Mouse (Mus musculus) intestine, embryonic 16.5 days (tissue): ENCODE results near the gene Ddit4. TPM values are rescaled to one million over a fixed set of nuclear protein-coding genes. Genes with fewer than 3 reads are reported as not detected.

Source experiments
- ATAC-seq: fragments of 200-750 bp; cut with Nextera tagmentation; 2 replicates; pipeline ENCODE4 v1.8.0; 2017; ENCODE audit warnings: moderate TSS enrichment, moderate library complexity
- H3K27ac ChIP-seq: fragments of 300-500 bp; sonication (generic); 2 replicates; pipeline ENCODE4 v1.5.1; 2014; ENCODE audit warnings: mild to moderate bottlenecking, low read length
- H3K27me3 ChIP-seq: fragments of 300-500 bp; sonication (generic); replicated peaks from 2 replicates; pipeline ENCODE4 v1.6.1; 2014; ENCODE audit warnings: low read length, control low read depth, mixed read lengths; ENCODE audit not compliant: control insufficient read depth, insufficient read depth
- H3K36me3 ChIP-seq: fragments of 300-500 bp; sonication (generic); 2 replicates; pipeline ENCODE4 v1.6.1; 2014; ENCODE audit warnings: low read length, control low read depth; ENCODE audit not compliant: control insufficient read depth, insufficient read depth
- H3K4me1 ChIP-seq: fragments of 300-500 bp; sonication (generic); 2 replicates; pipeline ENCODE4 v1.6.1; 2014; ENCODE audit warnings: low read length, control low read depth, mixed read lengths; ENCODE audit not compliant: control insufficient read depth, insufficient read depth
- H3K4me2 ChIP-seq: fragments of 300-500 bp; sonication (generic); 2 replicates; pipeline ENCODE4 v1.6.1; 2014; ENCODE audit warnings: low read depth, low read length, control low read depth
- H3K4me3 ChIP-seq: fragments of 300-500 bp; sonication (generic); 2 replicates; pipeline ENCODE4 v1.5.1; 2014; ENCODE audit warnings: mild to moderate bottlenecking, low read length
- H3K9ac ChIP-seq: fragments of 300-500 bp; sonication (generic); 2 replicates; pipeline ENCODE4 v1.6.1; 2014; ENCODE audit warnings: low read depth, low read length
- H3K9me3 ChIP-seq: fragments of 300-500 bp; sonication (generic); 2 replicates; pipeline ENCODE4 v1.6.1; 2016; ENCODE audit warnings: low read length, control low read depth; ENCODE audit not compliant: control insufficient read depth
- WGBS: fragments of 180-500 bp; shearing (Covaris S2); extraction: QIAGEN DNeasy Blood & Tissue Kit; methylation state at CpG from one replicate; pipeline ENCODE4 v1.1.7; 2014; 5-methylcytosine and 5-hydroxymethylcytosine counted together
- polyA plus RNA-seq: library from polyadenylated mRNA; unstranded; fragments of >200 nt; fragmentation: Nextera tagmentation; extraction: Ambion mirVana; gene quantifications from 2 replicates; pipeline ENCODE4 v1.2.1, GENCODE M21; 2015

Gene Ddit4
- polyA plus RNA-seq, 1 experiment from 2014 or later = 33.1 TPM

DNA sequence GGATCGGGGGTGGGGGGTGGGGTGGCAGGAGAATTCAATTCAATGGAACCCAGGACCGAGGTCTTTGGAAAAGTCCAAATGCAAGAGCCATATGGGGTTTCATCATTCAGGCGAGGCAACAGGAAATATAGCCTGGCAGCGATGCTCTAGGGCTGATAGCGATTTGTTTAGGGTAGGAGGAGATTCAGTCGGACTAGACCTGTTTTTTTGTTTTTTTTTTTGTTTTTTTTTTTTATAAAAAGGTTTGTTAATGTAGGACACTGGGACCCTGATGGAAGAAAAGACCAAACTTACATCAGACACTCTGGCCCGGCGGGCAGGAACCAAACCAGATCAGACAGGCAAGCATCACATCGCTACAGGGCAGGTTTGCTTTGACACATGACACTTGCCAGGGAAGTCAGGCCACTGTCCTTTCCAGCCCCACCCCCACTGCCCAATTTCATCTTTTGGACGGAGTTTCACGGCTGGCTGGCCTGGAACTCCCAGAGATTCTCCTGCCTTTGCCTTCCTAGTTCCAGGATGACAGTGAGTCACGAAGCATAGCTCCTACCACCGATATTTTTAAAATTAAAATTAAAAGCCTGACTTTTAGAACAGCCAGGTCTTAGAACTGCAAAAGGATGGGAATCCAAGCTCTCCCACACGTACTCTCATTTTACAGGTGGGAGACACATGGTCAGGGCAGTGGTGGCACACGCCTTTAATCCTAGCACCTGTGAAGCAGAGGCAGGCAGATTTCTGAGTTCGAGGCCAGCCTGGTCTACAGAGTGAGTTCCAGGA, 1.3 kb upstream of the Ddit4 start:
- H3K9me3 ChIP-seq = no peaks in the 10 kb centered on the region
- H3K36me3 ChIP-seq = no peaks in the 10 kb centered on the region
- H3K27ac ChIP-seq = peak overlapping the region; percentile 69; the same call in 1 of the 2 replicates
- ATAC-seq = no peak
- peak overlapping the region; percentile 73 for H3K9ac ChIP-seq
- H3K4me1 ChIP-seq = peaks cover 42% of the 10 kb centered on the region
- no peaks in the 10 kb centered on the region for H3K27me3 ChIP-seq
- WGBS = 36% methylated on average over 16 of the region's 16 CpGs
- peak overlapping the region; percentile 88 for H3K4me2 ChIP-seq
- peak overlapping the region; percentile 95 for H3K4me3 ChIP-seq

DNA sequence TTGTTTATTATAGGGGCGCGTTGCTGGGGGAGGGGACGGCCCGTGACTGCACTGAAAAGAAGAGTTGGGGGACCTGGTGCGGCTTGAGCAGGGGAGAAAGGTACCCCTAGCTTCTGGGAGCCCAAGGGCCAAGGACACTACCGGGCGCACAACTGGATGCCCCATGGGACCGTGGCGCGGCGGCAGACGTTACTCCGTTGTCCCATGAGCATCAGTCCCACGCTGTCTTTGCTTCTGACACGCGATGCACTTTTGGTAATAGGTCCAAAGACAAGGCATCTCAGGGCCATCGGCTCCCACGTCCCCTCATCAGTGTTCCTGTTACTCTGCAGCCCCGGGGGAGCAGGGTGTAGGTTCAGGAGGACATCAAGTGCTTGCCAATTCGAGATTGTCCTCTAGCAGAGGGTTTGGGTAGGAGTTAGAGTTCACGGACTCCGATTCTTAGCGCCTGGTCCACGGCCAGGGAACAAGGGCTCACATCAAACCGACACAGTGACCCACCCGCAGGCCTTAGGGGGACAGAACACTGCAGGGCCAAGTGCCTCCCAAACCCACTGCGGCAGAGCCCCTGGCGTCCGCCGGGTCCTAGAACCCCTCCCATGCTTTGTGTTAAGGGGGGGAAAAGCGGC, 632 bp upstream of the Ddit4 start:
- Histone ChIP-seq H3K4me1 (peaks cover 38% of the 10 kb centered on the region), H3K4me3 (peak overlapping the region; percentile 95), H3K9ac (peak overlapping the region; percentile 73), H3K27me3 (no peaks in the 10 kb centered on the region), H3K4me2 (peak overlapping the region; percentile 88), H3K36me3 (no peaks in the 10 kb centered on the region), H3K27ac (peak overlapping the region; percentile 69), H3K9me3 (no peaks in the 10 kb centered on the region)
- WGBS = 0% methylated on average over 31 of the region's 31 CpGs
- ATAC-seq = peak; percentile 42

DNA sequence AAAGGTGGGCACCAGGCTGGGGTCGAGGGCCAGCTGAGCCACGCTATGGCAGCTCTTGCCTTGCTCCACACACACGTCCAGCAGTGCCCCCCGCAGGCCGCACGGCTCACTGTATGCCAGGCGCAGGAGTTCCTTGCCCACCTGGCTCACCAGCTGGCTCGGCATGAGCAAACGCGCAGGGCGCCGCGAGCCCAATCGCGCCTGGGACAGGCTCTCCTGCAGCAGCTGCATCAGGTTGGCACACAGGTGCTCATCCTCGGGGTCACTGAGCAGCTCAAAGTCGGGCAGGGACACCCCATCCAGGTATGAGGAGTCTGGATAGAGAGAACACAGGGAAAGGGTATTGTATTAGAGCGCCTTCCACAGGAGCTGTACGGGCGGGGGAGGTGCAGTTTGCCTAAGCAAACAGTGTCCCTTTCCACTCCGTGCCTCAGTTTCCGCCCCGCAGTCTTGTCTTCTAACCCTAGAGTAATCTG, 880 bp downstream of the Ddit4 start:
- H3K27ac ChIP-seq = peak overlapping the region; percentile 94
- peak overlapping the region; percentile 85 for H3K4me2 ChIP-seq
- peak overlapping the region; percentile 95 for H3K4me3 ChIP-seq
- peak; percentile 33 for ATAC-seq
- H3K36me3 ChIP-seq = no peaks in the 10 kb centered on the region
- WGBS = under 1% methylated on average over 23 of the region's 23 CpGs
- peaks cover 35% of the 10 kb centered on the region for H3K4me1 ChIP-seq
- no peaks in the 10 kb centered on the region for H3K27me3 ChIP-seq
- H3K9ac ChIP-seq = peak overlapping the region; percentile 98
- H3K9me3 ChIP-seq = no peaks in the 10 kb centered on the region

DNA sequence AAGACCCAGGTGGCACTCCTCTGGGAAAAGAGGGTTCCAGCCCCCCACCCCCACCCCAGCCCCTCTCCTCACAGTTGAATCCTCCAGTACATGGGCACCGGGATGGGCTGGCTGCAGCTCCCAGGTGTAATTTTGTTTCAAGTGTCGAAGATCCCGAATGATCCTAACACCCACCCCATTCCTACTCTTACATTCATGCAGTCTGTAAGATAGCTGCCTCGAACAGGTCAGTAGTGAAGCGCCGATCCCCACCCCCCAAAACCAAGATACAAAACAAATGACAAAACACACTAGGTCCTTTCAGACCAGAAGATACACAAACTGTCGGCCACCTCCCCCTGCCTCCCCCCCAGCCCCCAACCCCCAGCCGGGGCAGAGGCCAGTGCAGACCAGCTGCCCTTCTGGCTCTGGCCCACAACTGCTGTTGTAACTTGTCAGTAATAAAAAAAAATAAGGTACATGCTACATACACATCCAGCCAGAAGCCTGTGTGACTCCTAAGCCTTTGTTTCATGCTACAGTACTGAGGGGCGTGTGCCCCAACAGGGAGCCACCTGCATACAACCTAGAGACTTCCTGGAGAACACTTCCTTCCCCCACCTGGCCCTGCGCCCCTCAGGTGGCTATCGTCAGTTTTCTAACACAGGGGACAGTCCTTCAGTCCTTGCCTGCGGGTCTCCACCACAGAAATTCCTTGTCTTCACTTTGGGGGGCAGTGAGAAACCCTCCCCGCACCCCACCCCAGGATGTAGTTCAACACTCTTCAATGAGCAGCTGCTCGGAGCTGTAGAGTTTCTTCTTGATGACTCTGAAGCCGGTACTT, 1.6 kb downstream of the Ddit4 start:
- Histone ChIP-seq H3K4me3 (peak overlapping the region; percentile 95), H3K4me1 (peaks cover 35% of the 10 kb centered on the region), H3K4me2 (peak overlapping the region; percentile 85), H3K9me3 (no peaks in the 10 kb centered on the region), H3K9ac (peak overlapping the region; percentile 98), H3K27me3 (no peaks in the 10 kb centered on the region), H3K27ac (peak overlapping the region; percentile 94), H3K36me3 (no peaks in the 10 kb centered on the region)
- no peak for ATAC-seq
- 33% methylated on average over 15 of the region's 15 CpGs for WGBS

DNA sequence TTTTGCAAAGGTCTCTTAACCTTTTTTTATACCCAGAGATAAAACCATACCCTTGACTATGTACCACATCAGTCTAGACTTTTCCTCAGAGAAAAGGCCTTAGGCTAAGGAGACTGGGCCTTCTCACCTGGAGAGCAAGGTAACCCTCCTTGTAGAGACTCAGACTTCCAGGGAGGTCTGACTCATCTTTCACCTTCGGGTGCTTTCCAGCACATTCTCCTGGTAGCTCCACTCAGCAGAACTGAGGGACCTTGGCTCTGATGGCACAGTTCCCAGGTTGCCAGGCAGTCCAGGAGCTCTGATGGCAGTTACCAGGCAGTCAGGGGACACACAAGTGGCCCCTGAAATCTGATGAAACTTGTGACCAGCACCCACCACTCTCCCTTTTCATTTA, 2.4 kb downstream of the Ddit4 start:
- WGBS = 41% methylated on average over 1 of the region's 1 CpGs

DNA sequence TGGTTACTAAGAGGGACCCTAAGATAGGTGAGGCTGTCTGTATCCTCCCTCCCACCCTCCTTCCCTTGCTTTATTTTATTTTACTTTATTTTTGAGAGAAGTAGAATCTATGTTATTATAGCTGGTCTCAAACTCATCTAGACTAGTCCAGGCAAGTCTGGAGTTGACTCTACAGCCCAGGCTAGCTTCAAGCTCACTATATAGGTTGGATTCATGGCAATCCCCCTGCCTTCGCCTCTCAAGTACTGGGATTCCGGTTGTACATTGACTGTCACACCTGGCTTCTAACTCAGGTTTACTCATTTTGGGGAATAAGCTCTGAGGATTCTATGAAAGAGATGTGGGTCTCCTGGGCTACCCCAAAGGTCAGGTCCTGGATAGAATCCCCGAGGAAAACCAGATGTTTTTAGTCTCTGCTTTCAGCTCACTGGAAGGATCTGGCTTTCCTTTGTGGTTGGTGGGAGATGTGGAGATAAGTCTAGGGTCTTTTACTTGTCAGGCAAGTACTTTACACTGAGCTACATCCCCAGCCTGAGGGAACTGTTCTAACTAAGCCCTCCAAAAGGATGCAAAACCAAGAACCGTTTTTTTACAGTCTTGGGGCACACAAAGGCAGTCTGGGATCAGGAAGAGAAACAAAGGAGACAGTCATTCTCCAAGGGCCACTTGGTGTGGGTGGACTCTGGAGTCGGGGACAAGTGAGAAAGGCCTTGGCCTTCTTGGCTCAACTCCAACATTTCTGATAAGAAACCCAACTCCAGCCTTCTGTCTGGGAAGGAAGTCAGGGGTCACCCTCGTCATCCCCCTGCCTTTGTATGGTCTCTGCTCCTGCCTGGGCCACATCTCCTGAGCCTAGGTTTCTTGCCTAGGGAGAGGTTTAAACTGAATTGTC, 3.0 kb downstream of the Ddit4 start:
- H3K9me3 ChIP-seq = no peaks in the 10 kb centered on the region
- H3K27me3 ChIP-seq = no peaks in the 10 kb centered on the region
- peak; percentile 18 for ATAC-seq
- H3K4me2 ChIP-seq = peak overlapping the region; percentile 6; the same call in 1 of the 2 replicates
- H3K27ac ChIP-seq = peak overlapping the region; percentile 94
- peaks cover 35% of the 10 kb centered on the region for H3K4me1 ChIP-seq
- WGBS = 47% methylated on average over 6 of the region's 6 CpGs
- H3K9ac ChIP-seq = peak overlapping the region; percentile 98; the same call in 1 of the 2 replicates
- H3K36me3 ChIP-seq = no peaks in the 10 kb centered on the region
- H3K4me3 ChIP-seq = 0 out of 2 replicates have a peak overlapping the region, but pooled peaks have one; percentile 95

More for the DNA sequence above, 2.4 kb downstream of the Ddit4 start:
- Histone ChIP-seq H3K36me3 (no peaks in the 10 kb centered on the region), H3K4me1 (peaks cover 35% of the 10 kb centered on the region), H3K27ac (peak overlapping the region; percentile 94), H3K9ac (peak overlapping the region; percentile 98), H3K4me2 (peak overlapping the region; percentile 85), H3K27me3 (no peaks in the 10 kb centered on the region), H3K4me3 (peak overlapping the region; percentile 95), H3K9me3 (no peaks in the 10 kb centered on the region)
- ATAC-seq = no peak

DNA sequence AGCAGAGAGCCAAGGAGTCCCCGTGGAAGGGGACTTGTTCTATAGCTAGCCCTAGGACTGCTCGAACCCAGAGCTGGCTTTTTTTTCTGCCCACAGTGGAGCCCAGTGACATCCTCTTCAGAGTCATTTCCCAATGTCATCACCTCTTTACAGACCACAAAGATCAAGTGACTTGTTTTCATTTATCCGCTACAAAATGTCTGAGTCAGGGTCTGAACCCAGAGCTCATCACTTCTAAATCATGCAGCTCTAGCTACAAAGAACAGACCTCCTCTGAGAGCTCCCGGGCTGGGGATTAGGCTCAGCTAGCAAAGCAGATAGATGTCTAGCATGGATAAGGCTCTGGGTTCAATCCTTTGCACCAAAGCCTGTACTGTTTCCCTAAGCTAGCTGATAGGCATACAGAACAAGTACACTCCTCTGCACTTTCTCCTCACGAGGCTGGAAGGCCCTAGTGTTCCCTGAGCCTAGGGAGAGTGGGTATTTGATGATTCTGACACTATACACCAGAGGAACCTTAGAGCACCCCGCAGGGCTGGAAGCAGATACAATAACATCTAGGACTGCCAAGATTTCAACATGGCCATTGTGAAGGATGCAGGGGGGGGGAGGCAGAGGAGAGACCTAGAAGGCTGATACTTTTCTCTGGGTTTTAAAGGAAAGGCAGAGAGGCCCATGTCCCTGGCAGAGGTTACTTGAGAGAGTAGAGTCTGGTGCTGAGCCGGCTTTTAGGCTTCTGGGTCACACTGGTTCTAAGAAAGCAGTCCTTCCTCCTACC, 4.1 kb downstream of the Ddit4 start:
- H3K4me2 ChIP-seq = no peak overlapping the region
- H3K4me1 ChIP-seq = peaks cover 37% of the 10 kb centered on the region
- 70% methylated on average over 7 of the region's 7 CpGs for WGBS
- H3K4me3 ChIP-seq = no peak overlapping the region
- no peaks in the 10 kb centered on the region for H3K27me3 ChIP-seq
- H3K27ac ChIP-seq = peak overlapping the region; percentile 45; the same call in 1 of the 2 replicates
- ATAC-seq = no peak
- no peaks in the 10 kb centered on the region for H3K36me3 ChIP-seq
- H3K9ac ChIP-seq = no peak overlapping the region
- H3K9me3 ChIP-seq = no peaks in the 10 kb centered on the region

DNA sequence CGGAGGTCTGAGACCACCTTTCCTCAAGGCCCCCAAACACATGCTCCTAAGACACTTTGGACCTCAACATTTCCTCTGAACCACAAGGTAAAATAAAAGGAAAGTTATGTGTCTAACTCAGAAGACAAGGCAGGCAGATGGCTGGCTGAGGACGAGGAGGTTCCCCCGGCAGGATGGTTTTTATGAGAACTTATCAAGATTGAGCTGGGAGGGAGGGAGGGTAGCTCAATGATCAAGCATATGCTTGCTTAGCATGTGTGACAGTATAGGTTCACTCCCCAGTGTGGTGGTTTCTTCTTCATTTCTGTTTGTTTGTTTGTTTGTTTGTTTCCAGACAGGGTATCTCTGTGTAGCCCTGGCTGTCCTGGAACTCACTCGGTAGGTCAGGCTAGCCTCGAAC, 5.3 kb downstream of the Ddit4 start:
- Histone ChIP-seq H3K9ac (no peak overlapping the region), H3K4me1 (peaks cover 40% of the 10 kb centered on the region), H3K27me3 (no peaks in the 10 kb centered on the region), H3K27ac (no peak overlapping the region), H3K4me3 (no peak overlapping the region), H3K9me3 (no peaks in the 10 kb centered on the region), H3K36me3 (no peaks in the 10 kb centered on the region), H3K4me2 (no peak overlapping the region)
- 82% methylated on average over 5 of the region's 5 CpGs for WGBS
- ATAC-seq = no peak
